Mouse (Mus musculus): ENCODE data around the gene Mt3.
A peak's percentile ranks its signal among the peaks of the same experiment; 100 is the strongest.

Mt3 gene

DNA sequence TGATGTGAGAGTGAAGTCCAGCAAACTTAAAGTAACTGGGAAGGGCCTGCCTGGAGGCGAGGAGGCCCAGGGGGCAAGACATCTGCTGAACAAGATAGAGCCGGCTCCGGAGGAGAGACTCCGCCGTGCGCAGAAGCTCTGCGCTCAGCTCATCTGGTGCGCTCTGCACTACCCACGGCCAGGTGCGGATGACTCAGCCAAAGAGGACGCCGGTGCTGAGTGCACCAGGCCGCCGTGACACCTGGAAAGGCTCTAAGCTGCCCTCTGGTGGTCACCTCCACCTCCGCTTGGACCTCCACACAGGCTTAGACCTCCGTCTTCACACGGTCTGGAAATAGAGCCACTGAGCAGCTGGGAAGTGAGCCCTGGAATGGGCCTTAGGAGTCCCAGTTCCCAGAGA, 34.1 kb downstream of the Mt3 start:
- peak; percentile 68 to 79 for DNase-seq (ENCODE audit: low spot score in 2 of 2)

DNA sequence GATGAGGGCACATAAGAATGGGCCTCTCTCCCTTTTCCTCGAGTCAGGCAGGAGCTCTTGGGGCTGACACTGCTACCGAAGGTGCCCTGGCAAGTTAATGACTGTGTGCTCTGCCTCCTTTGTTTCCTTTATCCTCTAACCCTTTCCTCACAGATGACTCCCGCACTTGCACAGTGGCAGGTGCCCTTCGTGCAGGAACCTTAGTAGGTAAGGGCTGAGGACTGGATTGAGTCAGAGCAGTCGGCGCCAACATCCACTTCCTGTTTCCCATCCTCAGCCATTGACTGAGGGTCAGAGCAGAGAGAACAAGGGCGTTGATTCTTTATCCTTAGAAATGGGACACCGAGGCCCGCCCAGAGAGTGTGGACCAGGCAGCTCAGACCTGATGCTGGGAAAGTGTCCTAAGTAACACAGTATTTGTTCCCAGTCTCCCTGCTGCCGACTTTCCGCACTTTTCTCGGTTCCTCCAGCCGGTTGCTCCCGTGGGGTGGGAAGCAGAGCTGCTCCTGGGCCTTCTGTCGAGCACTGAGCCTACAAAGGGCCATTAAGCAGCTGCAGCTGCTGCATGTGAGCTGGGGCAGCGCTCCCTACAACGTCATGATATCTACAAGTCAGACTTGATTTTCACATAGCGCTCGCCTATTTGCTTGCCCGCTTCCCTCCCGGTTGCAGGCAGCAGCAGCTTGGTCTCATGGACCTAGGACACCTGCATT, 35.0 kb downstream of the Mt3 start:
- peak in 1 of 2 experiments; percentile 7 for DNase-seq (ENCODE audit: low spot score in 2 of 2)

DNA sequence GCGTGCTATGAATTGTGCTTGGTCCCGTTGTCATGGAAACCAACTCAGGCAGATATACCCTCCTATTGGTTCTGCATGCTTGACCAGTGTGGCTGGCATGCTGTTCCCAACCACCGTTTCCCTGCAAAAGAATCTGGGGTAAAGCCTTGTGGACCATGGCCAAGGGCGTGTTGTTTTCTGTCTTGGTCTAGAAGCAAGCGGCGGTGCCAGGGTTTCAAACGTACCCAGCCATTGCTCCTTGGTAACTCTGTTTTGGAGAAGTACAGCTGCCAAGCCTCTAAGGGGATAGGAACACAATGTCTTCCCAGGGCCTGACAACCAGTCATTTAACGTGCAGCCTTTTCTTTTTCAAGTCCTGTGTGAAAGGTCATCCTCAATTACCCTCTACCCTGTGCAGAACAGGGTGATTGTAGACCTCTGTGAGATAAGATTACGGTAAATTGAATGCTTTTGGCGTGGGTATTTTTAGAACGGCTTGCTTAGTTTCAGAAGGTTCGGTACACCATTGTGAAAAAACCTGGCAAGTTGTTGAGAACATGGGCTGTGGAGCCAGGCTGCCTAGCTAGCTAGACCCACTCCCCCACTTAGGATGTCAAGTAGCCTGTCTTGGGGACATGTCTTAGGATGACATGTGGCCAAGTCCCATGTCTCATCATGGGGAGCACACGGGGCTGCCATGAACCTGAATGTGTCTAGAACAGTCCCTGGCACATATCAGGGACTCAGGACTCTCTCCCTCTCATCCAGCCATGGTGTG, 37.0 kb downstream of the Mt3 start:
- DNase-seq (ENCODE audit: low spot score in 2 of 2): no peak

DNA sequence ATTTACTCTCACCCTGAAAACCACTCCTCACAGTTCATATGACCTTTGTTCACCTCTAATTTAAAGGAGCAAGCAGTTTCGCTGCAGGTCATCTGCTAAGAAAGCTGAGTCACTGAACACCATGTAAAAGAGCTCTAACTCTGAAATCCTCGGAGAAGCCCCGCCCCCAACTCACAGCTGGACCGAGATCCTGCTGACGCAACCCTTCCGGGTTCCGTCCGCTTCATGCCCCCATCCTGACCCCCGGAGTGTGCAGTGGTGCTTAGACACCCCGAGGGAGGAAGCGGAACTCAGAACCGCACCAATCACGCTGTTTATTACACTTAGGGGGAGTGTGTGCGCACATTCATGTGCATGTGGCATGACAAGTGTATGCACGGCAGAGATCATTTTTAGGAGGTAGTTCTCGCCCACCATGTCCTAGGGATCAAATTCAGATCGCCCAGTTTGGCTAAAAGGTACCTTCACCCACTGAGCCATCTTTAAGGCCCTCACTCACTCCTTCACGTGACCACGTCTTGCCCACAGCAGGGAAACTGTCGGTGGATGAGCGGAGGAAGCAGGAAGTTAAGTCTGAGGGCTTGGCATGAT, 38.8 kb downstream of the Mt3 start:
- peak; percentile 89 to 90 for DNase-seq (ENCODE audit: low spot score in 2 of 2)

DNA sequence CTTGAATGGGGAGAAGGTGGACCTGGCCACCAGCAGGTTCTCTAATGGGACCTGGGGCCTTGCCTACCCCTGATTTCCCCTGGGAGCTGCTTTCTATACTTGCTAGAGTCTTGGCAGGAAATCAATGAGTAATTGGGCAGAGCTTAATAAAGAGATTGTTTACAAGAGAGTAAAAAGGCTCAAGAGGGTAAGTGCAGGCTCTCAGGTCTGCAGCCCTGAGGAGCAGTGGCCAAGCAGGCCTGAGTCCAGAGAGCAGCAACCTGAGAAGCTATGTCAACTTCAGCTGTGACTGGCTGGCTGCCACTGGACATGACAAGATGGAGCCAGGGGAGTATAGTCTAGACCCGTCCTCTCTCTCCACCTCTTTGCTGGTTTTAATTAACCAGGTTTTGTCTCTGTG, 40.5 kb downstream of the Mt3 start:
- no peak for DNase-seq (ENCODE audit: low spot score in 2 of 2)

DNA sequence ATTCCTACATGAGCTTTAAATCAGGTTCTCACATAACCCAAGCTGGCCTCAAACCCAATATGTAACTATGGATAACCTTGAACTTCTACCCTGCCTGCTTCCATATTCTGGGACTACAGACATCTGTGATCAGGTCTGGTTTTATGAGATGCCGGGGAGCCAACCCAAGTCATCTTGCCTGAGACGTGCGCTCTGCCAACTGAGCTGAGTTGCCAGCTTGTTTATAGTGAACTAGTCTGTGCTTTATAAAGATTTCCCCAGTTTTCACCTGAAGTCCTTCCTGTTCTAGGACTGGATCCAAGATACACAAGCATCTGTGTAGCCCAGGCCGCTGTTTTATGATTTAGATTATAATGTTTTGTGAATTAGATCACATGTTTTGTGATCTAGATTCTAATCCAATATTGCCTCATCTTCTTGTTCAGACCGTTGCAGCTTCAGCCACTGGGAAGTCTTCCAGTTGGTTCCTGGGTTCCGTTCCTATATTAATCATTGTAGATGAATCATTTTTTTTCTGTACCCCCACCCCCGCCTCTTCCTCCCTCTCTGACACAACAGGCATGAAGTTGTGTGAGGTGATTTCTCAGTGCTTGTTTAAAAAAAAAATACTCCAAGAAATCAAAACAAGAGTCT, 42.3 kb downstream of the Mt3 start:
- no peak for DNase-seq (ENCODE audit: low spot score in 2 of 2)

DNA sequence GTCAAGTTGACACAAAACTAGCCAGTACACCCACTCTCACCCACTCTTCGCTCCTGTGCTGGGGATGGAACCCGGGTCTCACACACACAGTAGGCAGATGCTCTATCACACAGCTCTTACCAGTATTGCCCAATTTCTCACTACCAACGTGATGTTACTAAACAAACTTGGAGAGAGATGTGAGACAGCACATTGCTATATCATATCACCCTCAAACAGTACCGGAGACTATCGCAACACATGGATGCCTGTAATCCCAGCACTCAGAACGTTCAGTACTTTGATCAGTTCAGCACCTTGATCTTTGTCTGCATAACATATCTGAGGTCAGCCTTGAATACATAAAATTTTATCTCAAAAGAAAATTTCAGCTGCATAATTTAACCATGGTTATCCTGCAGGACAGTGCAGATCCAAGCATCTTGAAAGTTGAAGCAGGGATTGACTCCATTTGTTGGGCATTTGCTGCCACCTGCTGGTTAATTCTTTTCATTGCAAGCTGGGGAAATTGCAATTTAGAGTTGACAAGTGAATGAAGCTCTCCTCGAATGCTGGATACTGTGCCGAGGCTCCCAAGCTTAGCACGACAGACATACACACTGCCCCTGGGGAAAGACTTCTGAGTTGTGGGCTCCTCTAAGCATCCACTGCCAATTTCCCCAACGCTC, 46.9 kb downstream of the Mt3 start:
- peak; percentile 43 to 62 for DNase-seq (ENCODE audit: low spot score in 2 of 2)
